Mouse (Mus musculus) gastrocnemius, postnatal 14 days (tissue): Measurements from ENCODE around the gene Tha1. TPM values are rescaled to one million over a fixed set of nuclear protein-coding genes. Genes with fewer than 3 reads are reported as not detected.
A peak's percentile ranks its signal among the peaks of the same experiment; 100 is the strongest.

Experiments used
- DNase-seq: peaks from one replicate; pipeline ENCODE4 v3.0.0; 2021; ENCODE audit warnings: mixed read lengths
- intact Hi-C: fragments of 180-260 bp; cut with DNase I; formaldehyde crosslinking; loops from one replicate; pipeline ENCODE4 v1.15.1; 2025; ENCODE audit warnings: low total_unique reads
- total RNA-seq, 2 experiments: library from RNA; stranded (reverse); gene quantifications; 2 replicates each; pipeline ENCODE4 v1.2.3; 2021

Tha1 gene
- total RNA-seq, 2 experiments from 2014 or later, result 5.8 to 7.5 TPM

DNA sequence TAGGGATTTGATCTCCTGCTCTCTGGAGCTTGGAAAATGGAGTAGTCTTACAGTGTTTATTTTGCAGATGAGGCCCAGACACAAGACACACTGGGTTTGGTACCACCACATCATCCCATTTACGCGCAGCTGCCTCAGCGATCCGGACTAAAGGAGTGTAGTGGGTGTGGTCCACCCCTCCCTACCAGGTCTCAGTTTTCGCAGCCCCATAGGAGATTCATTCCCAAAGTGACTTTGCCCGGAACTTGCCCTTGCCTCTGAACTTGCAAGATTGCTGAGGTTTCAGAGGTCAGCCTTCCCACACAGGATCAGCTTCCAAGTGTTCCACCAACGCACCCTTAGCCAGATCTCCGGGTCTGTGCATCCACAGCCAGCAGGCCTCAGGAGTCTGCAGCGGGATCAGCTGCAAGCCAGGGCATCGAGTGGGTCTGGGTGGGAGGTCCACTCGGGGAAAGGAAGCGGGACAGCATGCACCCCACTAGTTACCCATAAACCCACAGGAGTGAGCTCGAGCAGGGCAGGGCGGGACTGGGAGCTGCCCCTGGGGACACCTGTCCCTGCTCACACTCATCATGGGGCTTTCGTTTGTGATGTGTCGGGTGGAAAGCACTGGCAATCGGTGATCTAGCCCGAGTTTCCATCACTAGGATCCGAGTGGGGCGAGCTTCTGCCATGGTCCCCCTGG, 15.0 kb upstream of the Tha1 start:
- DNase-seq, result no peak
- intact Hi-C loops, result no loop called here

GRCm38 (mm10) chr11:117886000-117886399, 12.7 kb upstream of the Tha1 start:
- intact Hi-C loops, result no loop called here
- no peak for DNase-seq

DNA sequence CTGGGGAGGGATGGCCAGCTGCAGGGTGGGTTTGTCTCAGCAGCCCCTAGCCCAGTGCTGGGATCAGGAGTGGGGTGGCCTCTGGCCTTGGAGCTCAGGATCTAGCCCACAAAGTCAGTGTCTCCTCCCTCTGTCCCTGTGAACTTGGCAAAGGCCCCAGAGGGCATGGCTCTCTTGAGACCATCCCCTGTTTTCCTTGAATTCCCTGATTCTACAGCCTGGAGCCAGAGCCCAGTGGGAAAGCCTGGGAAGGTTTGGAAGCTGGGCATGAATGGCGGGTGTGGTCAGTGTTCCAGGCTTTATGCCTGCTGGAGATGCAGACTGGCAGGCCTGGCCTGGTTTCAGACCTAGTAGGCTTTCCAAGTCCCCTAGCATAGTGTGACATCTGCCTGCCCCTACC, 8.9 kb upstream of the Tha1 start:
- DNase-seq, result no peak
- intact Hi-C loops, result no loop called here

DNA sequence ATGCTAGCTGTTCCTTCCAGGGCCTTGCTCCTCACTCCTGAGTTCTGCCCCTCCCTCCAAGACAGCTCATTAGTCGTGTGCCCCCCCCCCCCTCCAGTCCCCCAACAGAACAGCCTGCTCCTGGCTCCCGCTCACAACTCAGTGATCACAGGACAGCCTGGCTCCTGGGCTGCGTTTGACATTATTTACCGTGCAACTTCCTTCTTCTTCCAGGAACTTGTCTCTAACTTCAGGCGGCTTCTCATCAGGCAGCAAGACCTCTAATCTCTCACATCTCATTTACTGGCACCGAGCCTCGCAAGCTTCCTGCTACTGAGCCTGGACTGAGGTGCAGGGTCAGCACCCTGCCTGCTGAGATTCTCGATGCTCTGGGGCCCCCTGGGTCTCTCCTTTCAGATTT, 8.5 kb upstream of the Tha1 start:
- intact Hi-C loops, result no loop called here
- DNase-seq, result no peak

- DNase-seq, result no peak
- intact Hi-C loops, result no loop called here
Measured at GRCm38 (mm10) chr11:117880977-117881358, 7.7 kb upstream of the Tha1 start.

- no peak for DNase-seq
- intact Hi-C loops, result no loop called here
Measured at GRCm38 (mm10) chr11:117880336-117880976, 7.2 kb upstream of the Tha1 start.

DNA sequence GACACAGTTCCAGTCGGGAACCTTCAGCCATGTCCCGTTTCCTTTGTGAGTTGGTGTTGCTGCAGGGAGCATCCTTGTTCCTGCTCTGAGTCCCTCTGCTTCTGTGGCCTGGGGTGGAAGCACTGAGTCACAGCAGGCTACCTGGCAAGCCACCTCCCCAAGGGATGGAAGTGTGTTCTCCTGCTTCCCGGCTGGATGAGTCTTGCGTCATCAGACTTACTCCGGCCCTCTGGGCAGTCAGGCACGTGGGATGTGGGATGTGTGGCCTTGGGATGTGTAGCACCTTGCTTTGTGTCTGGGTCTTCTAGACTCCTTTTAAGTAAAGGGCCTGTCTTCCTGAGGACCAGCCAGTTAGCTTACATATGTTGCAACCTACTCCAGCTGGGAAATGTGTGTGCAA, 6.4 kb upstream of the Tha1 start:
- DNase-seq, result no peak
- intact Hi-C loops, result no loop called here

DNA sequence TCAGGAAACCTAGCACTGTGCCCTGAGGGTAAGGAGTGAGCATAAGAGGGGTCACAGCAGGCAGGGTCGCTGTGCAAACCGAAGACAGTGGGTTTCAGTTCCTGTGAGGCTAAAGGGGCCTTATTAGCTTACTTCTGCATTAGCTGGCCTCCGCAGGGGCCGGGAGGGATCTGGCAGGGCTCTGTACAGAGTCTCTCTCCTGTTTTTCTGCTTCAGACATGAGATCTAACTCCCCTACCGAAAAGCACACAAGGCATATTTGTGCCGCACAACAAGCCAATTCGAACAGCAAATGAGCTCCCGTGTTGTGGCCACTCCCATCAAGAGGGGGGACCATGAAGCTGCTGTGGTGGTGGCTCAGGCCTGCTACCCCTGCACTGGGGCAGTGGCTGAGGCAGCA, 5.6 kb upstream of the Tha1 start:
- no peak for DNase-seq
- intact Hi-C loops, result no loop called here

- DNase-seq, result peak; percentile 56
- intact Hi-C loops, result no loop called here
Measured at GRCm38 (mm10) chr11:117877917-117878745, 4.8 kb upstream of the Tha1 start.

- no peak for DNase-seq
- intact Hi-C loops, result no loop called here
Measured at GRCm38 (mm10) chr11:117875681-117876080, 2.4 kb upstream of the Tha1 start.

DNA sequence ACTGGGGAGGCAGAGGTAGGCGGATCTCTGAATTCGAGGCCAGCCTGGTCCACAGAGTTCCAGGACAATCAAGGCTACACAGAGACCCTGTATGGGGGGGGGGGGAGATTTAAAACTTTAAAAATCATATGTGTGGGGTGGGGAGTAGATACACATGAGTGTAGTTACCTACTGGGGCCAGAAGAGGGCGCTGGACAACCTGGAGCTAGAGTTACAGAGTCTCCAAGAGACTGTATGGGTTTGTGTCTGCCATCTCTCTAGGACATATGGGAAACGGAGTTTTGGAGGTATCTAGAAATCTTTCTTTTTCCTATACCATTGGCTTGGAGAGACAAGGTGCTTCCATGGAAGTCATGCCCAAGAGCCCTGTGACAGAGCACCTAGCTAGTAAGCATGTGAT, 1.1 kb upstream of the Tha1 start:
- DNase-seq, result no peak
- intact Hi-C loops, result loop anchor here (5.0 kb wide), 2 partner anchors 93 to 143 kb away; no protein-coding TSS in a partner anchor

DNA sequence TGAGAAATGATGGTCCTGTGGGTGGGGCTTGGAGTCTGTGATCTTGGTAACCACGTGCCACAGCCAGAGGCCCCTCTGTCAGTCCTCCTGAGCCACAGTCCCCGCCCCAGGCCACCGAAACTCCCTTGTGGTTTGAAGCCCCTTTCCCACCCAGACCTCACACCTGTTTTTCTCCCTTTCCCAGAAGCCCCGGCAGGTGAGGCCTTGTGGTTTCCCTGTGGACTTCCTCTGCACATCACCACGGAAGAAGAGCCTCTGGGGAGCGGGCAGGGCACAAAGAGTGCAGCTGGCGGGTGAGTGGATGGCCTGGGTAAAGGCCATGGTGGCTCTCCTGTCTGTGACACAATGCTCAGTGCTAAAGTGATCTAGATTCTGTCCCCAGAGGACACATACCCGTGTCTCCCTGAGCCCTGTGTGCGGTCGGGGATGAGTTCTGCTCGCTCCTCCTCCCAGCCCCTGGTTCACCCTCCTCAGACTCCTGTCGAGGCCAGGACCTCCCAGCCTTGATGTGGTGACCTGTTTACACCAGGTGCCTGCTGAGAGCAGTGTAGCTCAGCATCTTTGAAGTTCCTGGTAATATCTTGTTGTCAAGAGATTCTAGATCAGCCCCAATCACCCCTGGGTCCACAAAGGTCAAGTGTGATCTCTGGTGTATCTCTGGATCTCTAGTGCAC, 1.2 kb downstream of the Tha1 start:
- intact Hi-C loops, result loop anchor here (5.0 kb wide), 2 partner anchors 95 to 145 kb away; no protein-coding TSS in a partner anchor
- DNase-seq, result no peak

DNA sequence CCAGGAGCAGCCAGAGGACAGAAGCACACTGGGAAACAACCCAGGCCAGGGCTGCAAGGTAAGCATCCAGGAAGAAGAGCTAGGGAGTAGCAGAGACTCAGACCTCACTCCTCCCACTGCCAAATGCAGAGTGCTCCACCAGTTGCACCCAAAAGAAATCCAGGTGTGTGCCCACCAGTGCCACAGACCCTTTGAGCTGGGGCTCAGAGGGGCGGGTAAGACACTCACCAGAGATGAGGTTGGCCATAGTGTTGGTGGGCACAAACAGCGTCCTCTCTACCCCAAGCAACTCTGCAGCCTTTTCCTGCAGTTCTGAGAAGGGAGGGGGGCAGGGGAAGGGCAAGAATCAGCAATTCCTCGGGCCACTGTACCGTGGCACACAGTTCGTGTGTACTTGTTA, 1.9 kb downstream of the Tha1 start:
- intact Hi-C loops, result loop anchor here (5.0 kb wide), 2 partner anchors 96 to 146 kb away; no protein-coding TSS in a partner anchor
- no peak for DNase-seq

- peak; percentile 69 for DNase-seq
- intact Hi-C loops, result loop anchor here (5.0 kb wide), 2 partner anchors 96 to 146 kb away; no protein-coding TSS in a partner anchor
Measured at GRCm38 (mm10) chr11:117870688-117871365, 2.5 kb downstream of the Tha1 start.

GRCm38 (mm10) chr11:117865988-117866387, 7.3 kb downstream of the Tha1 start:
- no peak for DNase-seq
- intact Hi-C loops, result loop anchor here (5.0 kb wide), 1 partner anchor 236 kb away; no protein-coding TSS in a partner anchor

DNA sequence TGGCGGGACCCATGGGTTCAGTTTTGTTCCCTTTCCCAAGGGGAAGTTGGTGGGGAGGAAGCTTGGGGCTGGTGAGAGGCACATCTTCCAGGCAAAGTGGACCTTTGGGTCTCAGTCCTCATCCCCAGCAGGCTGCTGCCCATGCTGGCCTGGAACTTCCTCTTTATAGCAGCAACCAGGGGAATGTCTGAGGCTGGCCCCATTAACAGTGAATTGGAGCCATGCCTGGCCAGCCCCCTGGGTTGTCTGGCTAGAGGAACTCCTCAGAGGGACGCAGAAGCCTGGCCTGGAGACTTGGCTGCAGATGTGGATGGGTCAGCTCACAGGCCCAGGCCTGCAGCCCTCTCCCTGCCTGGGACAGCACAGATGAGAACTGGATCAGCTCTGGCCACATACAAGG, 8.5 kb downstream of the Tha1 start:
- DNase-seq, result no peak
- intact Hi-C loops, result loop anchor here (5.0 kb wide), 1 partner anchor 237 kb away; no protein-coding TSS in a partner anchor

DNA sequence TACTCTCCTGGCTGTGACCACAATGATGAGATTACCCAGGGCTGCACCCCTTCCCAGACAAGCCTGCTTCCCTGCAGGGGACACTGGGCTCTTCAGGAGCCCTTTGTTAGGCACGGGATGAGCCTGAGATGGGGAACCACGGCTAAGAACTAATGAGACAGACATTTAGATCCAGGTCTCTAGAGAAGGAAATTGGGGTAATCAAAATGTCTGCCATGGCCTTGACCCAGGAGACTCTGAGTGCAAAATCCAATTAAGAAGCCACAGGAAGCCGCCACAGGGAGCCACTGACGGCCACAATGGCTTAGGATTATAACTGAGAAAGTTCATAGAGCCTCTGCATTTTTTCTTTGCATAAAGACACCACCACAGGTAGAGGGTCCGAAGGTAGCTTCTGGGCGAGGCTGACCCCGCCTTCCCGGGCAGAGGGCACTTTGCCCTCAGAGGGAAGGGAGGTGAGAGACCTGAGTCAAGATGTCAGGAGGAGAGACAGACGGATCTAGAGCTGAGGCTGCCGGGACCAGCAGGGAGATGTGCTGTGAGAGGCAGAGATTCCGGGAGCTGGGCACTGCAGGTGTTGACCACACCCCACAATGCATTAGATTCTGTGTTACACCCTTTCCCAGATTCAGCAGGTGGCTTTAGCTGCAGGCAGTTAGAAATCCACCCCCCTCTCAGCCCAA, 10.0 kb downstream of the Tha1 start:
- intact Hi-C loops, result no loop called here
- DNase-seq, result no peak

- intact Hi-C loops, result no loop called here
- DNase-seq, result no peak
Measured at GRCm38 (mm10) chr11:117860601-117861000, 12.7 kb downstream of the Tha1 start, which contains the start of gene Tmem235. Gene Tmem235, plus strand, starts transcription at chr11:117860752.

DNA sequence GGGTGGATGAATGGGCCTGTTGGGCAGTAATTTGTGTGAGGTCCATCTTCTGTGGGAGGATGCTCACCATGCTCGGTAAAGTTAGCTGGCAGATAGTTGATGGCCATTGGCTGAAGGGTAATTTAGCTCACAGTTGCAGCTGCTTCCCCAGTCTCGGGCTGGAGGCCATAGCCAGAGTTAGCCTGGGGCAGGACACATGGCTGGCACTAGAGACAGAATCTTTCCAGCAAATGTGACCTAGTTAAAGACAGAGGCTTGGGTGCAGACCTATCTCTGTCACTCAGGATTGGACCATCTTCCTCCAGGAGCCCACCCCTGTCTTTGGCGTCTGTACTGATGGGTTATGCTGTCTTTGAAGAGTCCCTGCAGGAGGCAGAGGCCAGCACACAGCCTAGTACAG, 14.9 kb downstream of the Tha1 start:
- DNase-seq, result no peak
- intact Hi-C loops, result no loop called here
